Mouse (Mus musculus) CH12F3 (cell line): ENCODE data around the gene Olfr1110.
"Not testable (repeated sequence)": the region's sequence is repeated elsewhere in the genome, so short reads cannot be mapped to it uniquely, and the experiment has no call there.

Experiments
- in situ Hi-C: fragments of 300-500 bp; cut with MboI; formaldehyde crosslinking; loops from 2 replicates; pipeline ENCODE4 v1.14.3; 2020; ENCODE audit warnings: low sequenced_read_pairs

Gene Olfr1110

GRCm38 (mm10) chr2:87140200-87140599 lies at the start of gene Olfr1110:
Olfr1110 (minus strand) TSS chr2:87140300.
- in situ Hi-C loops, result no loop called here

GRCm38 (mm10) chr2:87187498-87187897 lies 47.4 kb upstream of the Olfr1110 start, which contains the start of gene Olfr1112:
Olfr1112 (plus strand) TSS chr2:87187798.
- in situ Hi-C loops, result no loop called here

GRCm38 (mm10) chr2:87167731-87168130 lies 27.6 kb upstream of the Olfr1110 start:
- in situ Hi-C loops, result not testable (repeated sequence)

GRCm38 (mm10) chr2:87152524-87152923 lies 12.4 kb upstream of the Olfr1110 start, which contains the start of gene Olfr1111:
Olfr1111 (minus strand) TSS chr2:87152624.
- in situ Hi-C loops, result no loop called here

- in situ Hi-C loops, result no loop called here
Measured at GRCm38 (mm10) chr2:87114467-87114866, 25.6 kb downstream of the Olfr1110 start, which contains the start of gene Olfr259. Olfr259 (minus strand) TSS chr2:87114567.

GRCm38 (mm10) chr2:87095908-87096307 lies 44.2 kb downstream of the Olfr1110 start, which contains the start of gene Olfr1109:
Olfr1109 (minus strand) TSS chr2:87096008.
- in situ Hi-C loops, result no loop called here
